Mouse (Mus musculus) ovary, adult 10 weeks (tissue): ENCODE data around the gene Arhgap44. TPM values are rescaled to one million over a fixed set of nuclear protein-coding genes. Genes with fewer than 3 reads are reported as not detected.

Experiments
- polyA plus RNA-seq: library from polyadenylated mRNA; stranded (reverse); fragments of 350-450 nt; fragmentation: Illumina TruSeq; extraction: RNeasy Lipid Tissue Mini Kit (QIAGEN cat#74804); gene quantifications from one replicate; pipeline ENCODE4 v1.2.3, GENCODE M21; 2014

The Arhgap44 gene
- 2.1 TPM for polyA plus RNA-seq

GRCm38 (mm10) chr11:65162767-65163120 lies at the start of gene Arhgap44:
TSS of gene Arhgap44 (minus strand) at chr11:65162961.

GRCm38 (mm10) chr11:65159791-65160190 lies 3.0 kb downstream of the Arhgap44 start, which contains the start of gene 1700086D15Rik:
TSS of gene 1700086D15Rik (minus strand) at chr11:65159891.

GRCm38 (mm10) chr11:64978720-64979488 lies 183.9 kb downstream of the Arhgap44 start, which contains the start of gene Elac2:
TSS of gene Elac2 (plus strand) at chr11:64979038.

Other genes with a start within 250 kb of the Arhgap44 start
- gene Elac2, start 183.9 kb downstream of the Arhgap44 start, polyA plus RNA-seq = 7.7 TPM
- gene 1700086D15Rik, start 3.1 kb downstream of the Arhgap44 start, polyA plus RNA-seq = not detected
- gene Myocd, start 107.0 kb upstream of the Arhgap44 start, polyA plus RNA-seq = 40.6 TPM